Mouse (Mus musculus) heart, embryonic 13.5 days (tissue): ENCODE measurements around the gene Cd151. TPM values are rescaled to one million over a fixed set of nuclear protein-coding genes. Genes with fewer than 3 reads are reported as not detected.

Experiments
- ATAC-seq: fragments of 200-750 bp; cut with Nextera tagmentation; 2 replicates; pipeline ENCODE4 v1.8.0; 2017; ENCODE audit warnings: moderate TSS enrichment; ENCODE audit not compliant: insufficient number of reproducible peaks, low FRiP score, low TSS enrichment; ENCODE audit errors: extremely low read depth
- H3K27ac ChIP-seq: fragments of 300-500 bp; sonication (generic); replicated peaks from 2 replicates; pipeline ENCODE4 v1.5.1; 2015; ENCODE audit warnings: moderate library complexity, mild to moderate bottlenecking, inconsistent platforms
- H3K27me3 ChIP-seq: fragments of 300-500 bp; sonication (generic); replicated peaks from 2 replicates; pipeline ENCODE4 v1.6.1; 2015; ENCODE audit warnings: mild to moderate bottlenecking, inconsistent platforms
- H3K36me3 ChIP-seq: fragments of 300-500 bp; sonication (generic); 2 replicates; pipeline ENCODE4 v1.6.1; 2015; ENCODE audit warnings: mild to moderate bottlenecking, inconsistent platforms
- H3K4me1 ChIP-seq: fragments of 300-500 bp; sonication (generic); 2 replicates; pipeline ENCODE4 v1.6.1; 2015; ENCODE audit warnings: inconsistent platforms
- H3K4me2 ChIP-seq: fragments of 300-500 bp; sonication (generic); 2 replicates; pipeline ENCODE4 v1.6.1; 2015; ENCODE audit warnings: inconsistent platforms, mild to moderate bottlenecking, moderate library complexity
- H3K4me3 ChIP-seq: fragments of 300-500 bp; sonication (generic); 2 replicates; pipeline ENCODE4 v1.5.1; 2015; ENCODE audit warnings: moderate library complexity, mild to moderate bottlenecking, inconsistent platforms
- H3K9ac ChIP-seq: fragments of 300-500 bp; sonication (generic); 2 replicates; pipeline ENCODE4 v1.6.1; 2015; ENCODE audit warnings: inconsistent platforms, mild to moderate bottlenecking, moderate library complexity
- H3K9me3 ChIP-seq: fragments of 300-500 bp; sonication (generic); 2 replicates; pipeline ENCODE4 v1.6.1; 2016; ENCODE audit warnings: inconsistent platforms
- WGBS: fragments of 180-500 bp; shearing (Covaris S2); methylation state at CpG from one replicate; pipeline ENCODE4 v1.1.7; 2015; ENCODE audit warnings: mixed read lengths; 5-methylcytosine and 5-hydroxymethylcytosine counted together
- polyA plus RNA-seq: library from polyadenylated mRNA; unstranded; fragments of >200 nt; fragmentation: Nextera tagmentation; extraction: Ambion mirVana; gene quantifications from 2 replicates; pipeline ENCODE4 v1.2.1, GENCODE M21; 2015

Cd151 gene
- polyA plus RNA-seq, 1 experiment from 2014 or later = 31.4 TPM

GRCm38 (mm10) chr7:141468522-141469211 lies 1.5 kb downstream of the Cd151 start:
- H3K27ac ChIP-seq = peak overlapping the region; percentile 94
- H3K4me2 ChIP-seq = peak overlapping the region; percentile 84
- peak overlapping the region; percentile 94 for H3K9ac ChIP-seq
- H3K9me3 ChIP-seq = no peaks in the 10 kb centered on the region
- peaks cover 69% of the 10 kb centered on the region for H3K4me1 ChIP-seq
- 2% methylated on average over 8 of the region's 8 CpGs for WGBS
- peak; percentile 64 for ATAC-seq
- peak overlapping the region; percentile 82 for H3K4me3 ChIP-seq
- H3K36me3 ChIP-seq = peaks cover 39% of the 10 kb centered on the region
- H3K27me3 ChIP-seq = peaks cover 25% of the 10 kb centered on the region

GRCm38 (mm10) chr7:141469352-141469751 lies 2.2 kb downstream of the Cd151 start:
- peaks cover 39% of the 10 kb centered on the region for H3K36me3 ChIP-seq
- peak overlapping the region; percentile 82 for H3K4me3 ChIP-seq
- no peaks in the 10 kb centered on the region for H3K9me3 ChIP-seq
- H3K27me3 ChIP-seq = peaks cover 18% of the 10 kb centered on the region
- peaks cover 69% of the 10 kb centered on the region for H3K4me1 ChIP-seq
- peak overlapping the region; percentile 94 for H3K27ac ChIP-seq
- WGBS = 82% methylated on average over 6 of the region's 6 CpGs
- H3K9ac ChIP-seq = peak overlapping the region; percentile 94
- ATAC-seq = no peak
- H3K4me2 ChIP-seq = peak overlapping the region; percentile 84

GRCm38 (mm10) chr7:141469901-141470636 lies 2.9 kb downstream of the Cd151 start:
- H3K4me2 ChIP-seq = peak overlapping the region; percentile 84
- H3K27me3 ChIP-seq = peaks cover 11% of the 10 kb centered on the region
- peaks cover 64% of the 10 kb centered on the region for H3K4me1 ChIP-seq
- H3K9me3 ChIP-seq = no peaks in the 10 kb centered on the region
- no peak for ATAC-seq
- 78% methylated on average over 18 of the region's 18 CpGs for WGBS
- 0 out of 2 replicates have a peak overlapping the region, but pooled peaks have one; percentile 82 for H3K4me3 ChIP-seq
- peaks cover 39% of the 10 kb centered on the region for H3K36me3 ChIP-seq
- H3K27ac ChIP-seq = peak overlapping the region; percentile 94
- H3K9ac ChIP-seq = peak overlapping the region; percentile 94

GRCm38 (mm10) chr7:141470637-141470944 lies 3.4 kb downstream of the Cd151 start:
- Histone ChIP-seq H3K27ac (no peak overlapping the region), H3K4me2 (no peak overlapping the region), H3K27me3 (peaks cover 5% of the 10 kb centered on the region), H3K36me3 (peaks cover 39% of the 10 kb centered on the region), H3K9ac (no peak overlapping the region), H3K9me3 (no peaks in the 10 kb centered on the region), H3K4me3 (no peak overlapping the region), H3K4me1 (peaks cover 60% of the 10 kb centered on the region)
- no peak for ATAC-seq
- 94% methylated on average over 10 of the region's 10 CpGs for WGBS

- no peak for ATAC-seq
- H3K4me1 ChIP-seq = peaks cover 60% of the 10 kb centered on the region
These were observed 4.0 kb downstream of the Cd151 start for GRCm38 (mm10) chr7:141471236-141471635.

GRCm38 (mm10) chr7:141472226-141472625 lies 5.0 kb downstream of the Cd151 start:
- H3K4me1 ChIP-seq = peaks cover 60% of the 10 kb centered on the region
- H3K4me3 ChIP-seq = no peak overlapping the region
- no peak overlapping the region for H3K9ac ChIP-seq
- no peaks in the 10 kb centered on the region for H3K9me3 ChIP-seq
- no peaks in the 10 kb centered on the region for H3K27me3 ChIP-seq
- ATAC-seq = no peak
- H3K36me3 ChIP-seq = peaks cover 39% of the 10 kb centered on the region
- 79% methylated on average over 6 of the region's 6 CpGs for WGBS
- H3K27ac ChIP-seq = no peak overlapping the region
- no peak overlapping the region for H3K4me2 ChIP-seq

More at GRCm38 (mm10) chr7:141471236-141471635, 4.0 kb downstream of the Cd151 start:
- Histone ChIP-seq H3K4me3 (no peak overlapping the region), H3K9me3 (no peaks in the 10 kb centered on the region), H3K27me3 (no peaks in the 10 kb centered on the region), H3K36me3 (peaks cover 39% of the 10 kb centered on the region), H3K27ac (no peak overlapping the region), H3K4me2 (no peak overlapping the region), H3K9ac (no peak overlapping the region)
- WGBS = 83% methylated on average over 1 of the region's 1 CpGs

- Histone ChIP-seq H3K4me3 (no peak overlapping the region), H3K9me3 (no peaks in the 10 kb centered on the region), H3K9ac (no peak overlapping the region), H3K4me2 (no peak overlapping the region), H3K36me3 (peaks cover 39% of the 10 kb centered on the region), H3K27ac (no peak overlapping the region), H3K4me1 (peaks cover 66% of the 10 kb centered on the region), H3K27me3 (no peaks in the 10 kb centered on the region)
- WGBS = 88% methylated on average over 6 of the region's 6 CpGs
- no peak for ATAC-seq
These were observed 5.6 kb downstream of the Cd151 start for GRCm38 (mm10) chr7:141472763-141473162.

GRCm38 (mm10) chr7:141474160-141474559 lies 7.0 kb downstream of the Cd151 start:
- ATAC-seq = no peak
- Histone ChIP-seq H3K36me3 (peaks cover 38% of the 10 kb centered on the region), H3K4me1 (peaks cover 61% of the 10 kb centered on the region), H3K9me3 (no peaks in the 10 kb centered on the region), H3K4me2 (peak overlapping the region; percentile 95), H3K4me3 (peak overlapping the region; percentile 88), H3K27ac (no peak overlapping the region), H3K27me3 (no peaks in the 10 kb centered on the region), H3K9ac (peak overlapping the region; percentile 91)
- WGBS = 5% methylated on average over 5 of the region's 5 CpGs

GRCm38 (mm10) chr7:141475011-141475804 lies 8.0 kb downstream of the Cd151 start, which contains the start of the genes Polr2l and Tspan4:
TSS of gene Polr2l (minus strand) at chr7:141475132.
TSS of gene Tspan4 (plus strand) at chr7:141475240.
- peak within 1 kb of the TSS; percentile 91 for H3K9ac ChIP-seq
- under 1% methylated on average over 87 of the region's 87 CpGs for WGBS
- peak within 1 kb of the TSS; percentile 98 for H3K27ac ChIP-seq
- H3K4me3 ChIP-seq = peak within 1 kb of the TSS; percentile 88
- peaks cover 27% of the 10 kb centered on the region for H3K36me3 ChIP-seq
- no peaks in the 10 kb centered on the region for H3K9me3 ChIP-seq
- H3K27me3 ChIP-seq = no peaks in the 10 kb centered on the region
- peaks cover 51% of the 10 kb centered on the region for H3K4me1 ChIP-seq
- peak; percentile 66 for ATAC-seq
- H3K4me2 ChIP-seq = peak within 1 kb of the TSS; percentile 95

- under 1% methylated on average over 12 of the region's 12 CpGs for WGBS
- Histone ChIP-seq H3K4me3 (peak overlapping the region; percentile 88), H3K27ac (peak overlapping the region; percentile 98), H3K27me3 (no peaks in the 10 kb centered on the region), H3K9me3 (no peaks in the 10 kb centered on the region), H3K4me2 (peak overlapping the region; percentile 95), H3K9ac (peak overlapping the region; percentile 91), H3K4me1 (peaks cover 54% of the 10 kb centered on the region), H3K36me3 (peaks cover 22% of the 10 kb centered on the region)
- ATAC-seq = no peak
These were observed 8.6 kb downstream of the Cd151 start for GRCm38 (mm10) chr7:141475805-141476158.
